Mouse (Mus musculus) small intestine, adult 2 months (tissue): ENCODE measurements around the gene Tmem33. TPM values are rescaled to one million over a fixed set of nuclear protein-coding genes. Genes with fewer than 3 reads are reported as not detected.

Source experiments
- H3K27ac ChIP-seq: fragments of 200-500 bp; 2 replicates; pipeline ENCODE4 v1.5.1; 2012; ENCODE audit warnings: low read depth, low read length, control low read depth, inconsistent platforms; ENCODE audit not compliant: insufficient read depth
- H3K27me3 ChIP-seq: fragments of 200-500 bp; 2 replicates; pipeline ENCODE4 v1.6.1; 2012; ENCODE audit warnings: mild to moderate bottlenecking, moderate library complexity, low read length, inconsistent platforms; ENCODE audit not compliant: control insufficient read depth, insufficient read depth
- H3K36me3 ChIP-seq: fragments of 200-500 bp; 2 replicates; pipeline ENCODE4 v1.6.1; 2012; ENCODE audit warnings: mild to moderate bottlenecking, low read length, control low read depth, inconsistent platforms; ENCODE audit not compliant: control insufficient read depth, insufficient read depth
- H3K4me1 ChIP-seq: fragments of 200-500 bp; 2 replicates; pipeline ENCODE4 v1.6.1; 2012; ENCODE audit warnings: low read length, inconsistent platforms, mixed read lengths; ENCODE audit not compliant: control insufficient read depth, insufficient read depth, insufficient read length
- H3K4me3 ChIP-seq: fragments of 200-500 bp; 2 replicates; pipeline ENCODE4 v1.5.1; 2012; ENCODE audit warnings: low read depth, mild to moderate bottlenecking, control low read depth, inconsistent platforms, low read length, moderate library complexity
- CTCF ChIP-seq: fragments of 200-500 bp; IDR thresholded peaks from 2 replicates; pipeline ENCODE4 v1.5.1; 2012; ENCODE audit warnings: low read depth, mild to moderate bottlenecking, control low read depth, inconsistent platforms, low read length, moderate library complexity, mixed read lengths; ENCODE audit not compliant: insufficient replicate concordance, insufficient read length; ENCODE audit errors: extremely low read depth
- POLR2A ChIP-seq: fragments of 200-500 bp; IDR thresholded peaks from 2 replicates; pipeline ENCODE4 v1.6.1; 2012; ENCODE audit warnings: low read depth, mild to moderate bottlenecking, control low read depth, inconsistent platforms, low read length, moderate library complexity
- WGBS: fragments of 180-500 bp; shearing (Covaris S2); methylation state at CpG from one replicate; pipeline ENCODE4 v1.1.7; 2018; 5-methylcytosine and 5-hydroxymethylcytosine counted together
- polyA plus RNA-seq: library from polyadenylated mRNA; depleted of rRNA; stranded (reverse); fragments of >200 nt; gene quantifications from 2 replicates; pipeline ENCODE4 v1.2.3, GENCODE M21; 2012

Tmem33 gene
- polyA plus RNA-seq, 1 experiment: 133 TPM

- H3K27me3 ChIP-seq: peaks cover 65% of the 10 kb centered on the region
- no peak overlapping the region for H3K27ac ChIP-seq
- H3K4me1 ChIP-seq: peaks cover 3% of the 10 kb centered on the region; the same call in 1 of the 2 replicates
- WGBS: 4% methylated on average over 44 of the region's 44 CpGs
- no peak overlapping the region; the same call in 1 of the 2 replicates for H3K4me3 ChIP-seq
- no peaks in the 10 kb centered on the region for H3K36me3 ChIP-seq
- TF ChIP-seq POLR2A (no peak), CTCF (no peak)
Measured at GRCm38 (mm10) chr5:67222440-67223390, 37.6 kb upstream of the Tmem33 start.

DNA sequence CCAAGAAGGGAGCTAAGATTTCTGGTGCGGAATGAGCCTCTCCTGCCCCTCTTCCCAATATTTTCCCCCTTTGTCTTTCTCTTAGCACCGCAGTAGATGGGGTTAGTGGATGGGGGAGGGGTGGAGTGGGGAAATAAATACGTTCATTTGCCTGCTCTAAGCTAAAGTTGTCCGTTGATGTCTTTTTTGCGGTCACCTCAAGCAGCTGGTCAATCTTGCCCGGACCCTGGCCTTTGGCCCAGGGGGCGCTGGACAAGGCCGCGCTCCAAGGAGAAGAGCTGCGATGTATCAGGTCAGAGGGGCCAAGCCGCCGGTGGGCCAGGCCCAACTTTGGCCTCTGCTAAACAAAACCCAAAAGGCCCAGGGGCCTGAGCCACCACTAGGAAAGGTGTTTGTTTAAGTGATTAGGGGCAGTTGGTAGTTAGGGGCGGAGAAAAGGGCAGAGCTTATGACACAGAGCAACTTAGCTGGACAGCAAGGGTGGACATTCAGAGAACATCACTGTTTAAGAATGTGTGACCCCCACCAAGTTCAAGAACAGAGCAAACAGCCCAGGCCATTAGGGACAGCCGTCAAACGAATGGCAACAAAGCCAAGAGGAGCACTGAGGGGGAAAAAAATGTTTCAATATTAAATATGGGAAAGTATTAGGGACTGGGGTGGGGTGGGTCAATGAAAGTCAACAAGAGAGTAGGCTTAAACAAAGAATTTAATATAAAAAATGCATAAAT, 36.8 kb upstream of the Tmem33 start:
- H3K36me3 ChIP-seq: no peaks in the 10 kb centered on the region
- H3K27me3 ChIP-seq: peaks cover 68% of the 10 kb centered on the region
- no peak overlapping the region for H3K4me3 ChIP-seq
- TF ChIP-seq POLR2A (no peak), CTCF (no peak)
- H3K27ac ChIP-seq: no peak overlapping the region
- H3K4me1 ChIP-seq: peaks cover 3% of the 10 kb centered on the region; the same call in 1 of the 2 replicates
- 15% methylated on average over 15 of the region's 15 CpGs for WGBS

GRCm38 (mm10) chr5:67224122-67224502, 36.3 kb upstream of the Tmem33 start:
- Histone ChIP-seq H3K4me3 (no peak overlapping the region), H3K36me3 (no peaks in the 10 kb centered on the region), H3K4me1 (peaks cover 3% of the 10 kb centered on the region; the same call in 1 of the 2 replicates), H3K27me3 (peaks cover 71% of the 10 kb centered on the region), H3K27ac (no peak overlapping the region)
- TF ChIP-seq CTCF (no peak), POLR2A (no peak)
- 12% methylated on average over 6 of the region's 6 CpGs for WGBS

GRCm38 (mm10) chr5:67225758-67226157, 34.6 kb upstream of the Tmem33 start:
- no peak overlapping the region for H3K27ac ChIP-seq
- WGBS: 50% methylated on average over 7 of the region's 7 CpGs
- peaks cover 5% of the 10 kb centered on the region; the same call in 1 of the 2 replicates for H3K4me1 ChIP-seq
- peaks cover 83% of the 10 kb centered on the region for H3K27me3 ChIP-seq
- H3K4me3 ChIP-seq: no peak overlapping the region
- no peaks in the 10 kb centered on the region for H3K36me3 ChIP-seq
- no peak for TF ChIP-seq POLR2A
- no peak for TF ChIP-seq CTCF

GRCm38 (mm10) chr5:67227261-67227660, 33.1 kb upstream of the Tmem33 start:
- Histone ChIP-seq H3K27me3 (peaks cover 80% of the 10 kb centered on the region), H3K36me3 (no peaks in the 10 kb centered on the region), H3K27ac (no peak overlapping the region), H3K4me1 (peaks cover 9% of the 10 kb centered on the region; the same call in 1 of the 2 replicates), H3K4me3 (no peak overlapping the region)
- 13% methylated on average over 11 of the region's 11 CpGs for WGBS
- TF ChIP-seq POLR2A: no peak
- no peak for TF ChIP-seq CTCF

DNA sequence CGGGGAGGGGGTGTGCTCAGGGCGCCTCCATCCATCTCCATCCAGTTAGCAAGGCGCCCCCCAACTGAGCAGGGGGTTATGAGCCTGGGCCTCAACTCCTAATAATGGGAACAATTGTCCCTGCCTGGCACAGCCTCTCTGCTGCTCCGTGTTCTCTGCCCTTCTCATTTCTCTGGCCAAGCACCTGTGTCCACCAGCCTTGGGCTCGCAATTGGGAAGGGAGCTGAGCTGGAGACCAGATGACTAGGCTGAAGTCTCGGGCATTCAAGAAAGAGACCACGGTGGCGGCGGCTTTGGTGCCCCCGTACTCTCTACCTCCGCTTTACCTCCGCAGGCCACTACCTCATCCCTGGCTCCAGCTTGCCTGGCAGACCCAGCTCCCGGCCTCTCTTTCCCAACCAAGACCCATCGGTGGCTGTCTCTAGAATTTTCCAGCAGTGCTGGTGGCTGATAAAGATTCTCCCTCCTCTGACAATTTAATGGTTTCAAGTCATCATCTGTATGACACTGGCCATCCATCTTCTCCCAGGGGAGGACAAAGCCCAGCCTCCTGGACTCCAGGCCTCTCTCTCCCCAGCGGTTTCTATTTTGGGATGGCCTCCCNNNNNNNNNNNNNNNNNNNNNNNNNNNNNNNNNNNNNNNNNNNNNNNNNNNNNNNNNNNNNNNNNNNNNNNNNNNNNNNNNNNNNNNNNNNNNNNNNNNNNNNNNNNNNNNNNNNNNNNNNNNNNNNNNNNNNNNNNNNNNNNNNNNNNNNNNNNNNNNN, 32.5 kb upstream of the Tmem33 start:
- TF ChIP-seq CTCF: no peak
- TF ChIP-seq POLR2A: no peak
- Histone ChIP-seq H3K4me3 (no peak overlapping the region), H3K27ac (no peak overlapping the region), H3K27me3 (peaks cover 77% of the 10 kb centered on the region), H3K4me1 (peaks cover 6% of the 10 kb centered on the region; the same call in 1 of the 2 replicates), H3K36me3 (no peaks in the 10 kb centered on the region)
- WGBS: 8% methylated on average over 15 of the region's 15 CpGs
